23 mouse cellular contexts compared by ENCODE assay signal in the genomic region with DNA sequence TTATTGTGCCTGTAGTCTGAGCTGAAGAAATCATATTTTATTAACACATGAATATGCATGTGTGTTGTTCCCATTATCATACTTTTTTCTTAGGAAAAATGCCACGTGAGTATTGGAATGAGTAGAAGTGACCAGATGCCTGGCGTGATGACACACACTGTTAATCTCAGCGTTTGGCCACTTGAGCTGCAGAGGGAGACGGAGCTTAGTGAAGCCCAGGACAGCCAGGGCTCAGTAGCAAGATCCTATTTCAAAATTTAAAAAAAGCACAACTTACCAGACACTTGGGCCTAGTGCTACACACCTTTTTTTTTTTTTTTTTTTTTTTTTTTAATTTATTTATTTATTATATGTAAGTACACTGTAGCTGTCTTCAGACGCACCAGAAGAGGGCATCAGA.
DNase-seq lines count a peak whose midpoint lies in the region; TF ChIP-seq lines count a peak whose summit lies in the region.
"Had no signal": no experiment of that assay in that cellular context is flagged by ENCODE, and none has a peak within 500 bp of the region (broad histone marks: within the 10 kb centered on the region; RNA-seq: fewer than 3 reads in every experiment).

No protein-coding gene starts in this region.

- no peak overlapping the region for H3K4me3 ChIP-seq in MEL (ENCODE audit: control insufficient read depth in 1 of 2, insufficient read depth in 1 of 2, low read depth in 2 of 2, low read length in 2 of 2)
- H3K4me3 ChIP-seq: embryonic facial prominence, embryonic 10.5 days; embryonic facial prominence, embryonic 12.5 days; forebrain, embryonic 13.5 days; forebrain, embryonic 15.5 days had no signal

- H3K36me3 ChIP-seq in MEL (ENCODE audit: control insufficient read depth in 1 of 2, insufficient read depth in 2 of 2, low read length in 2 of 2): peaks cover 0 to 20% of the 10 kb centered on the region in 2 experiments; a peak in 2 of 4 replicates

- peak; percentile 30 for DNase-seq in gastrocnemius, adult 18-20 months (ENCODE audit: low spot score)
- DNase-seq in gastrocnemius, adult 8-10 months (ENCODE audit: low spot score in 2 of 2): no peak
- DNase-seq in gastrocnemius, postnatal 14 days: peak; percentile 13
- DNase-seq in gastrocnemius, postnatal 4 days (ENCODE audit: low spot score in 2 of 2): no peak
- DNase-seq in MEL (ENCODE audit: low read depth, low spot score): no peak
- no peak for DNase-seq in embryo, embryonic 10 days (ENCODE audit: low spot score)
- DNase-seq: adrenal gland, adult 2 months; adrenal gland, postnatal 10 days; adrenal gland, postnatal 25 days; B cell, adult 2 months; cerebellum, adult 11 months; cerebellum, adult 18-20 months; cerebellum, adult 8-10 months; cerebellum, adult 9-11 months; cerebellum, postnatal 14 days; cerebellum, postnatal 36 days; forebrain, postnatal 0 days had no signal

- TF ChIP-seq POLR2A in MEL (IDR thresholded peaks at IDR 0.05; ENCODE audit: control insufficient read depth in 1 of 2, insufficient read depth in 1 of 2, low read depth in 1 of 2, low read length in 2 of 2, poor library complexity in 1 of 2): no peak

- TF ChIP-seq CTCF in MEL (IDR thresholded peaks at IDR 0.05 in 2 of 3, conservative IDR thresholded peaks at IDR 0.05 in 1 of 3; ENCODE audit: control insufficient read depth in 1 of 3, insufficient read depth in 1 of 3, low read depth in 2 of 3, low read length in 3 of 3, poor library complexity in 1 of 3, severe bottlenecking in 1 of 3): no peak

- H3K9me3 ChIP-seq in MEL (replicated peaks; ENCODE audit: insufficient read depth, low read length): no peaks in the 10 kb centered on the region
- H3K9me3 ChIP-seq: embryonic facial prominence, embryonic 10.5 days; embryonic facial prominence, embryonic 12.5 days; forebrain, embryonic 13.5 days; forebrain, embryonic 15.5 days; G1E had no signal

- H3K27ac ChIP-seq in MEL (ENCODE audit: control insufficient read depth, low read depth, low read length): no peak overlapping the region
- H3K27ac ChIP-seq: embryonic facial prominence, embryonic 10.5 days; embryonic facial prominence, embryonic 12.5 days; forebrain, embryonic 13.5 days; forebrain, embryonic 15.5 days had no signal

- no peak overlapping the region for H3K9ac ChIP-seq in MEL (ENCODE audit: control insufficient read depth, low read depth, low read length, poor library complexity, severe bottlenecking)
- H3K9ac ChIP-seq: embryonic facial prominence, embryonic 12.5 days; forebrain, embryonic 13.5 days; forebrain, embryonic 15.5 days; forebrain, postnatal 0 days had no signal

- no peaks in the 10 kb centered on the region for H3K79me2 ChIP-seq in MEL (ENCODE audit: control insufficient read depth, insufficient read depth, low read length, poor library complexity)

- no peak for TF ChIP-seq RAD21 in MEL (IDR thresholded peaks at IDR 0.05; ENCODE audit: low read depth, low read length)

- no peaks in the 10 kb centered on the region for H3K4me1 ChIP-seq in MEL (ENCODE audit: control insufficient read depth in 1 of 2, insufficient read depth in 2 of 2, low read length in 2 of 2)
- H3K4me1 ChIP-seq: embryonic facial prominence, embryonic 10.5 days; embryonic facial prominence, embryonic 12.5 days; forebrain, embryonic 13.5 days; forebrain, embryonic 15.5 days had no signal

- H3K27me3 ChIP-seq in MEL (ENCODE audit: control insufficient read depth in 1 of 2, insufficient read depth in 2 of 2, low read length in 2 of 2): no peaks in the 10 kb centered on the region
- H3K27me3 ChIP-seq: CH12.LX; embryonic facial prominence, embryonic 12.5 days; forebrain, embryonic 13.5 days; forebrain, embryonic 15.5 days had no signal

- intact Hi-C loops in gastrocnemius, postnatal 14 days (cut with DNase I; ENCODE audit: low total_unique reads): no loop called here

- TF ChIP-seq EP300 in MEL (IDR thresholded peaks at IDR 0.05; ENCODE audit: low read depth in 1 of 2, low read length in 2 of 2): no peak

TF ChIP-seq in MEL, 35 proteins besides CTCF, POLR2A, EP300 and RAD21:
- TF ChIP-seq BHLHE40 (IDR thresholded peaks at IDR 0.05; ENCODE audit: borderline replicate concordance, low read depth, low read length) (no peak), TAL1 (IDR thresholded peaks at IDR 0.05; ENCODE audit: low read length) (no peak), ZNF384 (IDR thresholded peaks at IDR 0.05; ENCODE audit: low read depth, low read length) (peak; percentile 16; the same call in 1 of the 2 replicates), JUND (IDR thresholded peaks at IDR 0.05; ENCODE audit: low read depth, low read length) (no peak), ELF1 (IDR thresholded peaks at IDR 0.05; ENCODE audit: low read depth, low read length) (no peak), ZC3H11A (IDR thresholded peaks at IDR 0.05; ENCODE audit: low read depth, low read length) (no peak)

Comparison
In these comparisons a context has a peak if more than half of its experiments do, and no peak if none do; other contexts are left out.
1. DNase-seq: peak in gastrocnemius, adult 18-20 months (single experiment) and gastrocnemius, postnatal 14 days (single experiment); none in gastrocnemius, adult 8-10 months (0 of 2), gastrocnemius, postnatal 4 days (0 of 2), MEL (single experiment) and embryo, embryonic 10 days (single experiment).